Mouse (Mus musculus) G1E (cell line): ENCODE results near the gene Txlna. TPM values are rescaled to one million over a fixed set of nuclear protein-coding genes. Genes with fewer than 3 reads are reported as not detected.
A peak's percentile ranks its signal among the peaks of the same experiment; 100 is the strongest.

Source experiments
- ATAC-seq: 2 replicates; pipeline ENCODE4 v1.8.0; 2016; ENCODE audit warnings: mild to moderate bottlenecking; ENCODE audit not compliant: insufficient number of reproducible peaks, poor library complexity, low FRiP score, severe bottlenecking; ENCODE audit errors: extremely low read depth
- DNase-seq: peaks from one replicate; pipeline ENCODE4 v3.0.0; 2012; ENCODE audit warnings: low spot score
- H3K27me3 ChIP-seq: 2 replicates; pipeline ENCODE4 v1.6.1; 2012; ENCODE audit warnings: mild to moderate bottlenecking, low read length, inconsistent platforms; ENCODE audit not compliant: insufficient read depth
- H3K36me3 ChIP-seq: replicated peaks from 2 replicates; pipeline ENCODE3; 2012; ENCODE audit warnings: mild to moderate bottlenecking, inconsistent platforms
- H3K4me1 ChIP-seq: 2 replicates; pipeline ENCODE4 v1.6.1; 2012; ENCODE audit warnings: low read depth, low read length, inconsistent platforms, mixed read lengths; ENCODE audit not compliant: insufficient read depth
- H3K4me3 ChIP-seq: 2 replicates; pipeline ENCODE4 v1.5.1; 2012; ENCODE audit warnings: low read depth, mild to moderate bottlenecking, inconsistent platforms, low read length, moderate library complexity, mixed read lengths
- H3K9me3 ChIP-seq: replicated peaks from 2 replicates; pipeline ENCODE4 v1.6.1; 2012; ENCODE audit warnings: inconsistent platforms
- CTCF ChIP-seq: IDR thresholded peaks from 2 replicates; pipeline ENCODE4 v1.5.1; 2012; ENCODE audit warnings: low read depth, low read length, inconsistent platforms, mixed read lengths
- GATA1 ChIP-seq: IDR thresholded peaks from 2 replicates; pipeline ENCODE4 v1.6.1; 2012; ENCODE audit warnings: borderline replicate concordance, low read length, inconsistent platforms, mixed read lengths
- GATA2 ChIP-seq: IDR thresholded peaks from 2 replicates; pipeline ENCODE4 v1.6.1; 2012; ENCODE audit warnings: low read depth, low read length, inconsistent platforms, borderline replicate concordance
- POLR2AphosphoS5 ChIP-seq: IDR thresholded peaks from 2 replicates; pipeline ENCODE4 v1.6.1; 2012; ENCODE audit warnings: low read depth, low read length, inconsistent platforms; ENCODE audit not compliant: insufficient replicate concordance
- TAL1 ChIP-seq: conservative IDR thresholded peaks from 2 replicates; pipeline ENCODE4 v1.6.1; 2012; ENCODE audit warnings: low read depth, low read length, inconsistent platforms, mixed read lengths
- polyA plus RNA-seq: library from polyadenylated mRNA; stranded (reverse); fragments of >175 nt; gene quantifications from 2 replicates; pipeline ENCODE4 v1.2.3, GENCODE M21; 2012
- total RNA-seq, 2 experiments: library from RNA; stranded (forward) in 1 of 2; stranded (reverse) in 1 of 2; fragments of 200-1000 nt in 1 of 2; fragments of >200 nt in 1 of 2; fragmentation: Nextera tagmentation in 1 of 2; gene quantifications; 2 replicates each; pipeline ENCODE4 v1.2.3; 2014 to 2017

Txlna gene
- total and polyA plus RNA-seq, 3 experiments: 39.7 to 79.6 (median 57.1) TPM

- TF ChIP-seq TAL1 (no peak), GATA1 (no peak), CTCF (no peak), GATA2 (no peak), POLR2AphosphoS5 (no peak)
- peaks cover 53% of the 10 kb centered on the region for H3K27me3 ChIP-seq
- no peak overlapping the region for H3K4me3 ChIP-seq
- no peaks in the 10 kb centered on the region for H3K36me3 ChIP-seq
- H3K9me3 ChIP-seq: no peaks in the 10 kb centered on the region
- peak; percentile 33 for DNase-seq
- ATAC-seq: no peak
- H3K4me1 ChIP-seq: peaks cover 23% of the 10 kb centered on the region
Measured at GRCm38 (mm10) chr4:129576863-129577491, 63.9 kb downstream of the Txlna start.

Other genes with a start within 250 kb of the Txlna start
- gene Zbtb8b, start 200.2 kb downstream of the Txlna start, total RNA-seq (2014; fragmentation: Nextera tagmentation): not detected in 2 replicates
- 0.06 and 0.16 TPM in 2 replicates for gene Zbtb8b, start 200.2 kb downstream of the Txlna start, total RNA-seq (2017)
- not detected in 2 replicates for gene Zbtb8b, start 200.2 kb downstream of the Txlna start, polyA plus RNA-seq
- 25.0 and 91.3 TPM in 2 replicates for gene Bsdc1, start 179.5 kb downstream of the Txlna start, total RNA-seq (2014; fragmentation: Nextera tagmentation)
- 28.4 and 29.1 TPM in 2 replicates for gene Bsdc1, start 179.5 kb downstream of the Txlna start, total RNA-seq (2017)
- gene Bsdc1, start 179.5 kb downstream of the Txlna start, polyA plus RNA-seq: 25.7 and 34.8 TPM in 2 replicates
- gene Tssk3, start 150.0 kb downstream of the Txlna start, total RNA-seq (2014; fragmentation: Nextera tagmentation): not detected in 2 replicates
- 0.38 TPM in 1 of 2 replicates, not detected in the other for gene Tssk3, start 150.0 kb downstream of the Txlna start, total RNA-seq (2017)
- gene Tssk3, start 150.0 kb downstream of the Txlna start, polyA plus RNA-seq: not detected in 2 replicates
- gene Fam229a, start 149.9 kb downstream of the Txlna start, total RNA-seq (2014; fragmentation: Nextera tagmentation): not detected in 2 replicates
- not detected in 2 replicates for gene Fam229a, start 149.9 kb downstream of the Txlna start, total RNA-seq (2017)
- gene Fam229a, start 149.9 kb downstream of the Txlna start, polyA plus RNA-seq: 0.31 TPM in 1 of 2 replicates, not detected in the other
- gene Marcksl1, start 127.5 kb downstream of the Txlna start, total RNA-seq (2014; fragmentation: Nextera tagmentation): 14.5 and 18.7 TPM in 2 replicates
- gene Marcksl1, start 127.5 kb downstream of the Txlna start, total RNA-seq (2017): 13.4 and 13.6 TPM in 2 replicates
- 38.9 and 47.0 TPM in 2 replicates for gene Marcksl1, start 127.5 kb downstream of the Txlna start, polyA plus RNA-seq
- gene Hdac1, start 98.4 kb downstream of the Txlna start, total RNA-seq (2014; fragmentation: Nextera tagmentation): 79.8 and 86.5 TPM in 2 replicates
- gene Hdac1, start 98.4 kb downstream of the Txlna start, total RNA-seq (2017): 64.5 and 76.7 TPM in 2 replicates
- gene Hdac1, start 98.4 kb downstream of the Txlna start, polyA plus RNA-seq: 53.7 and 63.6 TPM in 2 replicates
- 3.5 TPM in 1 of 2 replicates, not detected in the other for gene Lck, start 67.4 kb downstream of the Txlna start, total RNA-seq (2014; fragmentation: Nextera tagmentation)
- 1.7 and 2.1 TPM in 2 replicates for gene Lck, start 67.4 kb downstream of the Txlna start, total RNA-seq (2017)
- gene Lck, start 67.4 kb downstream of the Txlna start, polyA plus RNA-seq: 1.3 and 1.8 TPM in 2 replicates
- gene Fam167b, start 62.5 kb downstream of the Txlna start, total RNA-seq (2014; fragmentation: Nextera tagmentation): not detected in 2 replicates
- not detected in 2 replicates for gene Fam167b, start 62.5 kb downstream of the Txlna start, total RNA-seq (2017)
- gene Fam167b, start 62.5 kb downstream of the Txlna start, polyA plus RNA-seq: not detected in 2 replicates
- gene Eif3i, start 40.4 kb downstream of the Txlna start, total RNA-seq (2014; fragmentation: Nextera tagmentation): 152 and 159 TPM in 2 replicates
- 241 and 272 TPM in 2 replicates for gene Eif3i, start 40.4 kb downstream of the Txlna start, total RNA-seq (2017)
- 130 and 133 TPM in 2 replicates for gene Eif3i, start 40.4 kb downstream of the Txlna start, polyA plus RNA-seq
- 129 and 155 TPM in 2 replicates for gene Tmem234, start 40.4 kb downstream of the Txlna start, total RNA-seq (2014; fragmentation: Nextera tagmentation)
- gene Tmem234, start 40.4 kb downstream of the Txlna start, total RNA-seq (2017): 104 and 120 TPM in 2 replicates
- gene Tmem234, start 40.4 kb downstream of the Txlna start, polyA plus RNA-seq: 207 and 224 TPM in 2 replicates
- gene Dcdc2b, start 26.8 kb downstream of the Txlna start, total RNA-seq (2014; fragmentation: Nextera tagmentation): 1.7 TPM in 1 of 2 replicates, not detected in the other
- gene Dcdc2b, start 26.8 kb downstream of the Txlna start, total RNA-seq (2017): 0.33 TPM in 1 of 2 replicates, not detected in the other
- gene Dcdc2b, start 26.8 kb downstream of the Txlna start, polyA plus RNA-seq: 0.25 TPM in 1 of 2 replicates, not detected in the other
- 23.6 and 24.4 TPM in 2 replicates for gene Iqcc, start 22.0 kb downstream of the Txlna start, total RNA-seq (2014; fragmentation: Nextera tagmentation)
- gene Iqcc, start 22.0 kb downstream of the Txlna start, total RNA-seq (2017): 35.0 and 36.7 TPM in 2 replicates
- gene Iqcc, start 22.0 kb downstream of the Txlna start, polyA plus RNA-seq: 7.0 and 8.8 TPM in 2 replicates
- 1.1 TPM in 1 of 2 replicates, not detected in the other for gene Ccdc28b, start 17.1 kb downstream of the Txlna start, total RNA-seq (2014; fragmentation: Nextera tagmentation)
- gene Ccdc28b, start 17.1 kb downstream of the Txlna start, total RNA-seq (2017): 20.7 and 23.8 TPM in 2 replicates
- 4.8 and 4.9 TPM in 2 replicates for gene Ccdc28b, start 17.1 kb downstream of the Txlna start, polyA plus RNA-seq
- 54.7 and 57.9 TPM in 2 replicates for gene Kpna6, start 31.7 kb upstream of the Txlna start, total RNA-seq (2014; fragmentation: Nextera tagmentation)
- gene Kpna6, start 31.7 kb upstream of the Txlna start, total RNA-seq (2017): 21.0 and 23.1 TPM in 2 replicates
- gene Kpna6, start 31.7 kb upstream of the Txlna start, polyA plus RNA-seq: 19.9 and 21.0 TPM in 2 replicates
- 18.3 and 24.8 TPM in 2 replicates for gene Tmem39b, start 55.8 kb upstream of the Txlna start, total RNA-seq (2014; fragmentation: Nextera tagmentation)
- 2.1 and 3.9 TPM in 2 replicates for gene Tmem39b, start 55.8 kb upstream of the Txlna start, total RNA-seq (2017)
- gene Tmem39b, start 55.8 kb upstream of the Txlna start, polyA plus RNA-seq: 31.1 and 34.3 TPM in 2 replicates
- gene Khdrbs1, start 101.2 kb upstream of the Txlna start, total RNA-seq (2014; fragmentation: Nextera tagmentation): 133 and 137 TPM in 2 replicates
- 72.6 and 87.2 TPM in 2 replicates for gene Khdrbs1, start 101.2 kb upstream of the Txlna start, total RNA-seq (2017)
- 260 and 353 TPM in 2 replicates for gene Khdrbs1, start 101.2 kb upstream of the Txlna start, polyA plus RNA-seq
- gene Ptp4a2, start 170.2 kb upstream of the Txlna start, total RNA-seq (2014; fragmentation: Nextera tagmentation): 712 and 801 TPM in 2 replicates
- 371 and 464 TPM in 2 replicates for gene Ptp4a2, start 170.2 kb upstream of the Txlna start, total RNA-seq (2017)
- 37.5 and 45.6 TPM in 2 replicates for gene Ptp4a2, start 170.2 kb upstream of the Txlna start, polyA plus RNA-seq